Mouse (Mus musculus): ENCODE data around the gene Mmp14. TPM values are rescaled to one million over a fixed set of nuclear protein-coding genes. Genes with fewer than 3 reads are reported as not detected.

The Mmp14 gene
- polyA plus RNA-seq, 1 experiment from 2014 or later = 81.0 TPM

DNA sequence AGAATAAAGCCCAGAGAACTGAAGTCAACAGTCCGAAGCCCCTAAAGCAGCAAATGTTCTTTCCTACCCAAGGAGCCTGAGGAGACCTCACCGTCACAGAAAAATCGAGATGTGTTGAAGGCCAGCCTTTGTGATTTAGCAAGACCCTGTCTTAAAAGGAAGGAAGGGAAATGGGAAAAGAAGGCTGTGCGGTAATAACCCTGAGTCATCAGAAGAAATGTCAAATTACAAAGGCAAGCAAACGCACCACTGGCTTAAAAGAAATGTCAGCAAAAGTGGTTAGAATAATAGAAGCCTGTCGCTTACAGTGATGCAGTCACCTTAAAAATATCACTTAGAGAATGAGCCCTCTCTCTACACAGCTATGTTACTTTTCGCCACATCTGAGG lies 32.9 kb upstream of the Mmp14 start:
- 67% methylated on average over 7 of the region's 7 CpGs for WGBS
- ATAC-seq (ENCODE audit: low FRiP score, low read depth) = no peak
- Histone ChIP-seq H3K27me3 (replicated peaks) (no peaks in the 10 kb centered on the region), H3K4me2 (replicated peaks) (no peak overlapping the region), H3K4me3 (no peak overlapping the region), H3K27ac (no peak overlapping the region), H3K9ac (no peak overlapping the region), H3K36me3 (no peaks in the 10 kb centered on the region), H3K4me1 (no peaks in the 10 kb centered on the region), H3K9me3 (no peaks in the 10 kb centered on the region)

DNA sequence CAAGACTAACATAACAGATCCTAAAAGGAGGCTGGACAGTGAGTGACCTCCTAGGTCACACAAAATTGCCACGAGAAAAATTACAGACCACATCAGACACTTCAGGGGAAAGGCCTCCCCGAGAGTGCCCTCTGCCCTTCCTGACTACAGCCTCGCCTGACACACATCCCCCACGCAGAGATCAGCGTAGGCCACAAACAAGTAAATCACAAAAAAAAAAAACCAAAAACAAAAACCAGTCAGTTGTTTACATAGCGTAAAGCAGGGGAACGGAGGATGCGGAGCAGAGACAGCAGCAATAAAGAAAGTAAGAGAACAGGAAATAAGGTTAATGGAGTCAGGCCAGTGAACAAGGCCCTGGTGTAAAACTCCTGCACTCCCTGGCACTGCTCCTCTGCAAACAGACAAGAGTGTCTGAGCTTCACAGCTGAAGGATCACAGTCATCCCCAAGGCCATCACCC lies 32.5 kb upstream of the Mmp14 start:
- Histone ChIP-seq H3K27ac (no peak overlapping the region), H3K9ac (no peak overlapping the region), H3K4me2 (replicated peaks) (no peak overlapping the region), H3K4me1 (no peaks in the 10 kb centered on the region), H3K36me3 (no peaks in the 10 kb centered on the region), H3K27me3 (replicated peaks) (no peaks in the 10 kb centered on the region), H3K4me3 (no peak overlapping the region), H3K9me3 (no peaks in the 10 kb centered on the region)
- no peak for ATAC-seq (ENCODE audit: low FRiP score, low read depth)
- 49% methylated on average over 8 of the region's 8 CpGs for WGBS

GRCm38 (mm10) chr14:54401723-54402122 lies 29.7 kb upstream of the Mmp14 start:
- ATAC-seq (ENCODE audit: low FRiP score, low read depth) = no peak
- WGBS = 59% methylated on average over 3 of the region's 3 CpGs

GRCm38 (mm10) chr14:54408336-54409056 lies 22.9 kb upstream of the Mmp14 start:
- no peak overlapping the region; the same call in 1 of the 2 replicates for H3K4me2 ChIP-seq (replicated peaks)
- H3K9ac ChIP-seq = no peak overlapping the region
- no peak overlapping the region for H3K4me3 ChIP-seq
- H3K27ac ChIP-seq = no peak overlapping the region
- H3K36me3 ChIP-seq = no peaks in the 10 kb centered on the region
- ATAC-seq (ENCODE audit: low FRiP score, low read depth) = no peak
- 86% methylated on average over 25 of the region's 25 CpGs for WGBS
- no peaks in the 10 kb centered on the region; the same call in 1 of the 2 replicates for H3K4me1 ChIP-seq
- H3K27me3 ChIP-seq (replicated peaks) = no peaks in the 10 kb centered on the region
- H3K9me3 ChIP-seq = no peaks in the 10 kb centered on the region

More at GRCm38 (mm10) chr14:54401723-54402122, 29.7 kb upstream of the Mmp14 start:
- H3K27me3 ChIP-seq (replicated peaks) = no peaks in the 10 kb centered on the region
- H3K9ac ChIP-seq = no peak overlapping the region
- no peaks in the 10 kb centered on the region for H3K4me1 ChIP-seq
- no peak overlapping the region for H3K4me2 ChIP-seq (replicated peaks)
- H3K27ac ChIP-seq = no peak overlapping the region
- no peaks in the 10 kb centered on the region for H3K36me3 ChIP-seq
- H3K9me3 ChIP-seq = no peaks in the 10 kb centered on the region
- no peak overlapping the region for H3K4me3 ChIP-seq

GRCm38 (mm10) chr14:54409057-54409645 lies 22.3 kb upstream of the Mmp14 start:
- no peaks in the 10 kb centered on the region for H3K9me3 ChIP-seq
- H3K27ac ChIP-seq = no peak overlapping the region
- H3K36me3 ChIP-seq = no peaks in the 10 kb centered on the region
- no peak for ATAC-seq (ENCODE audit: low FRiP score, low read depth)
- peaks cover 4% of the 10 kb centered on the region for H3K4me1 ChIP-seq
- WGBS = 75% methylated on average over 7 of the region's 7 CpGs
- no peak overlapping the region for H3K4me2 ChIP-seq (replicated peaks)
- no peak overlapping the region for H3K9ac ChIP-seq
- H3K4me3 ChIP-seq = no peak overlapping the region
- peaks cover 5% of the 10 kb centered on the region; the same call in 1 of the 2 replicates for H3K27me3 ChIP-seq (replicated peaks)

- H3K27me3 ChIP-seq (replicated peaks) = peaks cover 13% of the 10 kb centered on the region; the same call in 1 of the 2 replicates
- H3K9me3 ChIP-seq = no peaks in the 10 kb centered on the region
- 44% methylated on average over 17 of the region's 17 CpGs for WGBS
- H3K36me3 ChIP-seq = no peaks in the 10 kb centered on the region
- ATAC-seq (ENCODE audit: low FRiP score, low read depth) = no peak
- H3K9ac ChIP-seq = no peak overlapping the region
- H3K27ac ChIP-seq = no peak overlapping the region
- no peak overlapping the region for H3K4me2 ChIP-seq (replicated peaks)
- H3K4me3 ChIP-seq = no peak overlapping the region
- peaks cover 4% of the 10 kb centered on the region for H3K4me1 ChIP-seq
Measured at GRCm38 (mm10) chr14:54409980-54410810, 21.2 kb upstream of the Mmp14 start.

GRCm38 (mm10) chr14:54412000-54412576 lies 19.3 kb upstream of the Mmp14 start:
- H3K36me3 ChIP-seq = no peaks in the 10 kb centered on the region
- H3K4me2 ChIP-seq (replicated peaks) = no peak overlapping the region
- H3K27ac ChIP-seq = no peak overlapping the region
- H3K27me3 ChIP-seq (replicated peaks) = peaks cover 19% of the 10 kb centered on the region
- H3K4me1 ChIP-seq = peaks cover 4% of the 10 kb centered on the region
- no peak for ATAC-seq (ENCODE audit: low FRiP score, low read depth)
- no peak overlapping the region for H3K4me3 ChIP-seq
- 44% methylated on average over 9 of the region's 9 CpGs for WGBS
- no peaks in the 10 kb centered on the region for H3K9me3 ChIP-seq
- no peak overlapping the region for H3K9ac ChIP-seq

- WGBS = 42% methylated on average over 2 of the region's 2 CpGs
- Histone ChIP-seq H3K27me3 (replicated peaks) (peaks cover 25% of the 10 kb centered on the region), H3K4me2 (replicated peaks) (no peak overlapping the region), H3K36me3 (no peaks in the 10 kb centered on the region), H3K4me3 (no peak overlapping the region), H3K9ac (no peak overlapping the region), H3K4me1 (peaks cover 7% of the 10 kb centered on the region), H3K27ac (no peak overlapping the region), H3K9me3 (no peaks in the 10 kb centered on the region)
- ATAC-seq (ENCODE audit: low FRiP score, low read depth) = no peak
Measured at GRCm38 (mm10) chr14:54412629-54413170, 18.7 kb upstream of the Mmp14 start.

DNA sequence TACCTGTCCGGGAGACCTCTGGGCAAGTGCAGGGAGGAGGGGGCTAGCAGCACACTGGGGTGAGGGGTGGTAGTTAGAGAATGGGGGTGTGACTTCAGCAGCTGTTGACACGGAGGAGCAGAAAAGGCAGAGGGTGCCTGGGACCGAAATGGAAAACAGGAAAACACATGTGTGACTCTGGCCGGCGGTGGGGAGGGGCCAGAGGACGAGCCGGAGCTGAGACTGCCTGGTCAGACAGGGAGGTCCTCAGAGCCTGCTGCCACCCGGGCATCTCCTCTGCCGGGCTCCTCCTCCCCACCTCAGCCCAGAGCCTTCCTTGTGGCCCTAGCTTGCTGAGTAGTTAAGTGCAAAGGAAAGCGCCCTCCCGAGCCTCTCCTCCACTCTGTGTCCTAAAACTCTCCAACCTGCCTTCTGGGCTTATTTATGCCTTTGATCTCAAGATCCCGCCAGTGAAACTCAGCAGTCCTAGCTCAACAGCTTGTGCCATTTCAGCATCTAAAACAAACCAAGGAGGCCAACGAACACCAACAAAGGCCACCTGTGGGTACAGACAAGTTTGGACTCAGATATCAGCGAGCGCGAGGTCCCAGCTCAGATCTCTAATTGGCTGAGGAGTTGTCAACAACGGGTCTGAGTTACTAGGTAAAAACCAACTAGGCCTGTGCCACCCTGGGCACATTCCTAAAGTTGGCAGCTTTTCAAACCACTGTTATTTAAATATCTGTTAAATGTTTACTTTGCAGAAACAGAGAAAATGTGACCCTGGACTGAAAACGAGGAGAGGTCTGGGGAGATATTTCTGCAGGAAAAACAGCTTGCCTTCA lies 17.3 kb upstream of the Mmp14 start:
- peak overlapping the region; percentile 36 for H3K4me2 ChIP-seq (replicated peaks)
- H3K36me3 ChIP-seq = no peaks in the 10 kb centered on the region
- H3K27me3 ChIP-seq (replicated peaks) = peaks cover 28% of the 10 kb centered on the region
- H3K9ac ChIP-seq = no peak overlapping the region
- no peak overlapping the region for H3K4me3 ChIP-seq
- peaks cover 7% of the 10 kb centered on the region for H3K4me1 ChIP-seq
- no peak overlapping the region for H3K27ac ChIP-seq
- WGBS = 9% methylated on average over 18 of the region's 18 CpGs
- no peaks in the 10 kb centered on the region for H3K9me3 ChIP-seq
- no peak for ATAC-seq (ENCODE audit: low FRiP score, low read depth)

DNA sequence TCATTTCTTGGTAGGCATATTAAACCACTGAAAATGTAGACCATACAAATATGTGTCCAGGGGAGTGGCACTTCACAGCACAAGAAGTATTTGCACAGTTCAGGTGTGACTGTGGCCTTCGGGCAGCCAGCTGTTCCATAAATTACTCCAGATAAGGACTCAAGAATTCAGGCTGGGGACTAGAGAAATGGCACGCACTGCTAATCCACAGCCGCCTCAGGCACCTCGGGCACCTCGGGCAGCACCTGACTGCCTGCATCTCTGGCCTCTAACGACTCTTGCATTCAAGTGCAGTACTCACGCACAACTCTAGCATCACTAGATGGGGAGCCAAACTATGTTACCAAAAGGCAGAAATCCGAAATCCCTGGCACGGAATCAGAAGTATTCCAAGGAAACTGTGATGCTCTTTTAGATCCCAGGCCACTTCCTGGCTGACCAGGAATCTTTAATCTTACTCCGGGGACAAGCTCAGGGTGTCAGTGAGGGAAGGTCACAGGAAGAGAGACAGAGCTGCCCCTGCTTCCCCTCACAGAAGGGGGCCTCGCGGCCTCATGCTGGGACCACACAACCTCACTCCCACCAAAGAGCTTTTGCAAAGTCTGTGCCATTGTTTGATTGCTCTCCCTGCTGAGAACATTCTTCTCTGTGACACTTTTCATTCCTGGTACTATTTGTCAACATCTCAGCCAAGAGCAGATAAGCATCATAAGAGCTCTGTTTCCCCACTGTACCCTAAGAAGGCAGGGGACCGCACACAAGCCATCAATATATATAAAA lies 16.0 kb upstream of the Mmp14 start:
- Histone ChIP-seq H3K4me1 (peaks cover 7% of the 10 kb centered on the region), H3K4me2 (replicated peaks) (no peak overlapping the region), H3K27ac (no peak overlapping the region), H3K9me3 (no peaks in the 10 kb centered on the region), H3K4me3 (no peak overlapping the region), H3K9ac (no peak overlapping the region), H3K36me3 (no peaks in the 10 kb centered on the region), H3K27me3 (replicated peaks) (peaks cover 28% of the 10 kb centered on the region)
- 8% methylated on average over 13 of the region's 13 CpGs for WGBS
- ATAC-seq (ENCODE audit: low FRiP score, low read depth) = no peak

Data from neural tube, embryonic 12.5 days (tissue).